Mouse (Mus musculus): ENCODE results near the gene Csnk1e. TPM values are rescaled to one million over a fixed set of nuclear protein-coding genes. Genes with fewer than 3 reads are reported as not detected.

Csnk1e gene
- 245 and 267 TPM in 2 replicates for polyA plus RNA-seq (2016; fragmentation: Nextera tagmentation; extraction: Ambion mirVana)

DNA sequence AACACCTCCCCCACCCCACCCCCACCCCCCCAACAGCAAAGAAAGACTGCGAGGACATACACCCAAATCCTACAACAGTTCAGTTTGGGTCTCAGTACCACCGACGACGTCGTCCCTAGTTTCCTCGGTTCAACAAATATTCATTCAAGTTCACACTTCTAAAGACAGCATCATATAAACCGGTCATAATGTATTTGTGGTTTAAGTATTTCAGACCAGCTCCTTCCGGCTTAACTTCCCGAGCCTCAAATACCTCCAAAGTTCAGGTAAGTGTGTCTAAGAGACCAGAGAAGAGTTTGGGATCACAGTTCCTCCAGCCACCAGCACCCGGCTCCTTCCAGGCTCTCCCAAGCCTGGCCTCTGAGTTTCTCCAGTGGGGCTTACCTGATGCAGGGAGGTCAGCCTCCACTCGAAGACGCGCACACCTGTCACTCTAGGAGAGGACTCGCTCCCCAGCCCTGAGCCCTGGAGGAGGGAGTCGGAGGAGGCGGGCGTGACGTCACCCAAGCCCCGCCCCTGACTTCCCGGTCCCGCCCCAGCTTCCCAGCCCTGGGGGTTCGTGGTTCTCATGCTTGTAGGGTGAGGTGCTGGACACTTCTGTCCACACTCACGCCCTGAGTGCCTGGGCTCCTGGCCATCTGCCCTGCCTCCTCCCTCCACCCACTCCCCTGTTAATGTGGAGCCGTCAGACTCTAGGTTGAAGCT is at the start of gene Csnk1e:
Csnk1e (minus strand) TSS at position 461 of the 705 bp plus-strand sequence.
- Histone ChIP-seq H3K4me1 (peaks cover 7% of the 10 kb centered on the region), H3K27ac (no peak within 1 kb of the TSS), H3K4me2 (peak within 1 kb of the TSS; percentile 62), H3K9ac (no peak within 1 kb of the TSS), H3K27me3 (peaks cover 16% of the 10 kb centered on the region), H3K9me3 (peaks cover 3% of the 10 kb centered on the region; the same call in 1 of the 2 replicates), H3K4me3 (replicated peaks) (peak within 1 kb of the TSS; percentile 33), H3K36me3 (replicated peaks) (no peaks in the 10 kb centered on the region)
- ATAC-seq (ENCODE audit: low FRiP score) = peak; percentile 79
- WGBS = 1% methylated on average over 24 of the region's 24 CpGs

DNA sequence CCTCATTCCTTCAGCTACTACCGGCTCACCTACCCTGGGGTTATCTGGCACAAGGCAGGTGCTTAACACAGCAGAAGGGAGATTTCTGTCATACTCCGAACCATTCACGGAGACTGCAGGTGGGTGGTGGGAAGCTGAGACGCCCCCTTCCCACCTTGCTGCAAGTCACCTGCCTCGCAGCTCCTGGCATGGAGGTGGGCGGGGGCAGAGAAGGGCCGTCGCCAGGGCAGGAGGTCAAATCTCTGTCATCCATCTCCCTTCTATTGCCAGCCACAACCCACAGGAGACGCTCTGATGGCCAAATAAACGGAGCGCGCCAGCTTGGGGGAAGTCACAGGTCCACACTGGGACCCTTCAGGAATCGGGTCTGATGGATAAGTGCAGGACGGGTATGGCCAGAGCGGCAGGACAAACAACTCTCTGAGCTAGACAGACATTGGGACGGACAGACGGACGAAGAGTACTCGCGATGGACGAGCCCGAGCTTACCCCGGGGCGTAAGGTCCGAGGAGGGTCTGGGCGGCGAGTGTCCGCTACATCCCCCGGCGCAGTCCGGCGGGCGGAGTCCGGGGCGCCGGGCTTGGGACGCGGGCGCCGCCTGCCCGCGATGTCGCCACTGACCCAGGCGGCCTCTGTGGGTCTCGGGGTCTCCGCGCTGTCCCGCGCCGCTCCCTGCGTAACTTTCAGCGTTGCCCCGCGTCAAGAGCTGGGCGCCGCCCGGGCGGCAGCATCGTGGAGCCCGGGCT is 49.5 kb upstream of the Csnk1e start, which contains the start of gene Kcnj4:
Kcnj4 (minus strand) TSS at position 535 of the 746 bp plus-strand sequence.
- no peaks in the 10 kb centered on the region for H3K36me3 ChIP-seq (replicated peaks)
- whole genome bisulfite sequencing = 1% methylated on average over 60 of the region's 60 CpGs
- ATAC-seq (ENCODE audit: low FRiP score) = no peak
- H3K4me1 ChIP-seq = peaks cover 35% of the 10 kb centered on the region
- peak within 1 kb of the TSS; percentile 57 for H3K9ac ChIP-seq
- no peak within 1 kb of the TSS for H3K27ac ChIP-seq
- peaks cover 89% of the 10 kb centered on the region for H3K27me3 ChIP-seq
- H3K9me3 ChIP-seq = no peaks in the 10 kb centered on the region
- peak within 1 kb of the TSS; percentile 56 for H3K4me3 ChIP-seq (replicated peaks)
- H3K4me2 ChIP-seq = peak within 1 kb of the TSS; percentile 100

DNA sequence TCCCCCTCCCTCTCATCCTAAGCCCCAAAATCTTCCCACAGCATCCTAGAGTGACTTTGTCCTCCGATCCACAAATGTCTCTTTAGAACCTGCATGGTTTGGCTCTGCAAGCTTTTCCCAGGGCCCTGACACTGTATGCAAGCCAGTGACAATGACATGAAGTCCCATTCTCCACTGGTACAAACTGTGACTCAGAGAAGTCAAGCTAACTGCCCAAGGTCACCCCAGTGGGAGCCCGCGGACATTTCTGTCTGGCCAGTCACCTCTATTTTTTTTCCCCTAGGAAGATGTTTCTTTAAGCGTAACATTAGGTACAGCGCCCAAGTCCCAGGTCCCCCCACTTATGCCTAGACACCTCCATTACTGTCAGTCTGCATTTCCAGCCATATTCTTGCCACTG is 48.1 kb upstream of the Csnk1e start:
- no peaks in the 10 kb centered on the region for H3K9me3 ChIP-seq
- H3K4me2 ChIP-seq = no peak overlapping the region
- WGBS = 77% methylated on average over 5 of the region's 5 CpGs

DNA sequence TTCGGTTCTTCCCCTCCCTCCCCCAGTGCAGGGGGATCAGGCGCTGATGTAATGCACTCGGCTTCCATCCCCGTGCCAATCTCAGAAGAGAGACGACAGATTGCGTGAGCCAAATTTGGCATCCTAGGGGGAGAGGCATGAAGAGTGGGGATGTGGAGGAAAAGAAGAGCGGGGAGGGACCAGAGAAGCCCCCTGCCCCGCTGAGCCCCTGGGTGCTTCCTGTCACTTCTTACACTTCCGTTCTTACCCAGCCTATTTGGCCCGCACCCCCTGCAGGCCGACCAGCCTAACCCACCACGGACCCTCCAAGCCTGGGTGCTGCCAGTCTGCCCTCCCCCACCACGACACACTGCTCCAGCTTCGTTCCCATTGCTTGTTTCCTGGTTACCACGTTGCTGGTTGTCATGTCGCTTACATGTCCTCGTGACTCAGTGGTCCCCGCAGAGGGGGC is 47.5 kb upstream of the Csnk1e start:
- Histone ChIP-seq H3K9ac (no peak overlapping the region), H3K4me2 (no peak overlapping the region), H3K27ac (no peak overlapping the region), H3K4me3 (replicated peaks) (no peak overlapping the region), H3K27me3 (peaks cover 84% of the 10 kb centered on the region), H3K36me3 (replicated peaks) (no peaks in the 10 kb centered on the region), H3K4me1 (peaks cover 34% of the 10 kb centered on the region), H3K9me3 (no peaks in the 10 kb centered on the region)
- ATAC-seq (ENCODE audit: low FRiP score) = no peak
- WGBS = 20% methylated on average over 18 of the region's 18 CpGs

More for the DNA sequence above, 48.1 kb upstream of the Csnk1e start:
- no peak overlapping the region for H3K9ac ChIP-seq
- H3K36me3 ChIP-seq (replicated peaks) = no peaks in the 10 kb centered on the region
- peaks cover 34% of the 10 kb centered on the region for H3K4me1 ChIP-seq
- ATAC-seq (ENCODE audit: low FRiP score) = no peak
- no peak overlapping the region for H3K4me3 ChIP-seq (replicated peaks)
- H3K27me3 ChIP-seq = peaks cover 87% of the 10 kb centered on the region
- H3K27ac ChIP-seq = no peak overlapping the region

DNA sequence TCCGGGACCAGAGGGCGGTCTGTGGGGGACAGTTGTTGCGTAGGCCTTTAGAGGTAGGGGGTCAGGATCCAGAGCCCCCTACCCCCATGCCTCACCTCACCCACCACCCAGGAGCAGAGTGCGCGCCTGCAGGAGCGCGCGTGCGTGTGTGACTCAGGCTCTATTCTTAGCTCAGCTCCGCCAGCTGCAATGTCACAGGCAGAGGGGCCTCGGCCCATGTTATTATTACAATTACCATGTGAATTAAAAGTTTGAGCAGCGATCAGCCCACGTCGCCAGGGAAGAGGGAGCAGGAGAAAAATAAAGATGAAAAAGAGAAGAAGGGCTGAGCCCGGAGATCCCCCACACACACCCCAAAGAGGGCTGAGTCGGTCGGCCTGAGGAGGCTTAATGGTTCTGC is 44.7 kb upstream of the Csnk1e start:
- WGBS = 67% methylated on average over 17 of the region's 17 CpGs
- H3K4me1 ChIP-seq = peaks cover 12% of the 10 kb centered on the region
- no peak overlapping the region for H3K4me2 ChIP-seq
- H3K9me3 ChIP-seq = no peaks in the 10 kb centered on the region
- H3K27ac ChIP-seq = no peak overlapping the region
- H3K4me3 ChIP-seq (replicated peaks) = no peak overlapping the region
- ATAC-seq (ENCODE audit: low FRiP score) = no peak
- no peaks in the 10 kb centered on the region for H3K36me3 ChIP-seq (replicated peaks)
- no peak overlapping the region for H3K9ac ChIP-seq
- H3K27me3 ChIP-seq = peaks cover 57% of the 10 kb centered on the region

DNA sequence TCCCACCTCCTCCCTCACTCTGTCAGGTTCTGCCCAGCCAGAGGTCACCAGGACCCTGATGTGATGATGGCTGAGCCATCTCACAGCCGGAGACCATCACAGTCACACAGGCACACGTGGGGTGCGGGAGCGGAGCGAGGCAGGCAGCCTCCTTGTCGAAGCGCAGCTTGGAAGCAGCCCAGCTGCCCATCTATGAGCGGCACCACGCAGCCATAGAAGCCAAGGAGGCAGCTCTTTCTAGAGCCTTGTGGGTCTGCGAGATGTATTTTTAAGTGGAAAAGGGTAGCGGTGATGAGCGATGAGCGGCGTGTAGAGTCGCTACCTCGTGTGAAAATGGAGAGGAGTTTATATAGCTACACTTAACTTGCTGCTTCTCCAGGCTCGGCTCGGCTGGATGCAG is 38.2 kb upstream of the Csnk1e start:
- H3K36me3 ChIP-seq (replicated peaks) = no peaks in the 10 kb centered on the region

DNA sequence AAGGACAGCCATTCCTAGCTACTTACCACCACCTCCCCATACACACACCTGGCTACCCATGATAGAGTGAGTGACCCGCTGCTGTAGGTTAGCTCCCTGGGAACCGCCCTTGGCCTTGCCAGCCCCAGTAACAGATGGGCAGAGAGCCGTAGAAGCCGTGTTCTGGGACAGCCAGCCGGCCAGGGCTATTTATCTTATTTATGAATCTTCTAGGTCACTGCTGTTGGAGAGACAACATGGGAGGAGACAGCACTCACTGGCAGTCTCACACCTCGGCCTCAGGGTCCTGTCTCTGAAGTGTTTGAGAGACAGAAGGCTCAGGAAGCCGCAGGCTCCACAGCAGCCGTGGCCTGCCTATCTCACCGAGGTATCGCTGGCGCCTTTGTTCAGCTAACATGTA is 34.1 kb upstream of the Csnk1e start:
- H3K4me1 ChIP-seq = no peaks in the 10 kb centered on the region
- H3K27ac ChIP-seq = no peak overlapping the region
- ATAC-seq (ENCODE audit: low FRiP score) = no peak
- H3K36me3 ChIP-seq (replicated peaks) = no peaks in the 10 kb centered on the region
- H3K4me2 ChIP-seq = no peak overlapping the region
- 79% methylated on average over 11 of the region's 11 CpGs for WGBS
- no peak overlapping the region for H3K4me3 ChIP-seq (replicated peaks)
- H3K27me3 ChIP-seq = peaks cover 29% of the 10 kb centered on the region
- 0 out of 2 replicates have a peak, but pooled peaks cover 3% of the 10 kb centered on the region for H3K9me3 ChIP-seq
- no peak overlapping the region for H3K9ac ChIP-seq

More for the DNA sequence above, 38.2 kb upstream of the Csnk1e start:
- Histone ChIP-seq H3K9me3 (no peaks in the 10 kb centered on the region), H3K4me3 (replicated peaks) (no peak overlapping the region), H3K4me2 (no peak overlapping the region), H3K27me3 (peaks cover 35% of the 10 kb centered on the region), H3K27ac (no peak overlapping the region), H3K4me1 (no peaks in the 10 kb centered on the region), H3K9ac (no peak overlapping the region)
- no peak for ATAC-seq (ENCODE audit: low FRiP score)
- WGBS = 60% methylated on average over 18 of the region's 18 CpGs

DNA sequence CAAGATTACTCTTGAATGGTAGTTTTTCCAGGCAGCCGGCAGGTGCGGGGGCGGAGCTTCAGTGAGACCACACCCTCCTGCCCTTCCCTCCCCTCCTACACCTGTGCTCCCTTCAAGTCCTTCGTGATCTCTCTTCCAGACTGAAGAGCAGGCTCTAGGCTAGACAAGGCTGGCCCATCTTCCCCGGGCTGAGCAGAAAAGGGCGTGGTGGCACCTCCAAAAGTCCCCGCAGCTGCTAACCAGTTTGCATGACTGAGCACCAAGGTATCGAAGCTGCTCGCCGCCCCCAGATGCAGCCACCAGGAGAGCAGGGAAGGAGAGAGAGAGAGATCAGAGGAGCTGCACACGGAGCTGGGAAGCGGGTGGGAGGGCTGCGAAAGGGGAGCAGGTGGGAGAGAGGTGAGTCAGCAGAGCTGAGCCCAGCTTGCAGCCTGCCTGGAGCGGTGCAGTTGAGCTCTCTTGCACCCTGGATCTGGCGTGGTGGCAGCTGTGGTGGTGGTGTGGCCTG is 25.9 kb upstream of the Csnk1e start:
- WGBS = 11% methylated on average over 15 of the region's 15 CpGs
- Histone ChIP-seq H3K4me3 (replicated peaks) (no peak overlapping the region), H3K4me1 (peaks cover 4% of the 10 kb centered on the region), H3K27ac (no peak overlapping the region), H3K9ac (peak overlapping the region; percentile 7; the same call in 1 of the 2 replicates), H3K36me3 (replicated peaks) (no peaks in the 10 kb centered on the region), H3K4me2 (no peak overlapping the region), H3K27me3 (peaks cover 20% of the 10 kb centered on the region; the same call in 1 of the 2 replicates), H3K9me3 (0 out of 2 replicates have a peak, but pooled peaks cover 3% of the 10 kb centered on the region)
- no peak for ATAC-seq (ENCODE audit: low FRiP score)

DNA sequence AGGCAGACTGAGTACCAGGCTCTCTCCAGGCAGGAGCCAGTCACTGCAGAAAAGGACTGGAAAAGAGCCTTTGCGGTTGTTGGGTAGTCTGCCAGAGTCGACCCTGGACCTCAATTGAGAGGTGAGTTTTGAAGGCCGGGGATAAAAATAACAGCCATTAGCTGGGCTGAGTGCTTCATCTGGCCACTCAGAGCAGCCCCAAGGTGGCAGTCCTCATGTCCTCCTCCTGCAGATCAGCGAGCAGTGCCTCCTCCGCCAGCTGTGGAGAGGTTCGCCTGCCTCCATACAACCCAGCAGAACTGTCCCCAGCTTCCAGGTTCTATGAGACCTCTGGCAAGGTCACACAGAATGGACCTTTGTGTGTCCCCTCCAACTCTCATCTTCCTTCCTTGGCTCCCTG is 21.9 kb upstream of the Csnk1e start:
- no peak for ATAC-seq (ENCODE audit: low FRiP score)
- 65% methylated on average over 6 of the region's 6 CpGs for WGBS

DNA sequence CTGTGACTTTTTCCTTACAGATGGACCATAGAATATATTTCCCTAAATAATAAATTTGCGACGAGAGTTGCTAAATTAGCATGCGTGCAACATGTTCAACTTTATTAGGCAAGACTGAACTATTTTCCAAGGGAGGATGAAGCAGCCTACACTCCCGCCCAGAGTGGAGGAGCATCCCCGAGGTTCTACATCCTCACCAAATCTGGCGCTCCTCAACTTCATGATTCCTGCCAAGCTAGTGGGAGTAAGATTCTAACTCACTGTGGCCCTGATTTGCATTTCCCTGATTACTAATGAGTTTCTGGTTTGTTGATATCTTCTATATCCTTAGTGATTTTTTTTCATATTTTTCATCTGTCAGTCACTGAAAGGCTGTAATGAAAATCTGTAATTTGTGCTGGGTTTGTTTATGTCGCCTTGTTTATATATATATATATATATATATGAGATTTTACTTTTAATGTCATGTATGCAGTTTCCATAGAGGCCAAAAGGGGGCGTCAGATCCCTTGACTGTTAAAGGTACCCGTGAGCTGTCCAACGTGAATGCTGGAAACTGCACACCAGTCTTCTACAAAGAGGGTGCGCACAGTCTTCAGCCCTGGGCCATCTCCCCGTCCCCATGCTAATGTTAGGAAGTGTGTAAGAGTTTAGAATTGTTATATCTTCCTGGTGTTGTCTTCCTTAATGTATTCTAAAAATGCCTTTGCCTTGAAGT is 18.4 kb upstream of the Csnk1e start:
- Histone ChIP-seq H3K4me1 (peaks cover 15% of the 10 kb centered on the region), H3K4me2 (no peak overlapping the region), H3K9ac (no peak overlapping the region), H3K36me3 (replicated peaks) (no peaks in the 10 kb centered on the region), H3K9me3 (0 out of 2 replicates have a peak, but pooled peaks cover 2% of the 10 kb centered on the region), H3K27me3 (0 out of 2 replicates have a peak, but pooled peaks cover 4% of the 10 kb centered on the region), H3K27ac (no peak overlapping the region), H3K4me3 (replicated peaks) (no peak overlapping the region)
- no peak for ATAC-seq (ENCODE audit: low FRiP score)
- 57% methylated on average over 12 of the region's 12 CpGs for WGBS

More for the DNA sequence above, 21.9 kb upstream of the Csnk1e start:
- H3K36me3 ChIP-seq (replicated peaks) = no peaks in the 10 kb centered on the region
- H3K4me3 ChIP-seq (replicated peaks) = no peak overlapping the region
- no peak overlapping the region for H3K4me2 ChIP-seq
- peaks cover 4% of the 10 kb centered on the region for H3K4me1 ChIP-seq
- H3K9me3 ChIP-seq = 0 out of 2 replicates have a peak, but pooled peaks cover 2% of the 10 kb centered on the region
- H3K9ac ChIP-seq = no peak overlapping the region
- no peak overlapping the region for H3K27ac ChIP-seq
- peaks cover 20% of the 10 kb centered on the region; the same call in 1 of the 2 replicates for H3K27me3 ChIP-seq

DNA sequence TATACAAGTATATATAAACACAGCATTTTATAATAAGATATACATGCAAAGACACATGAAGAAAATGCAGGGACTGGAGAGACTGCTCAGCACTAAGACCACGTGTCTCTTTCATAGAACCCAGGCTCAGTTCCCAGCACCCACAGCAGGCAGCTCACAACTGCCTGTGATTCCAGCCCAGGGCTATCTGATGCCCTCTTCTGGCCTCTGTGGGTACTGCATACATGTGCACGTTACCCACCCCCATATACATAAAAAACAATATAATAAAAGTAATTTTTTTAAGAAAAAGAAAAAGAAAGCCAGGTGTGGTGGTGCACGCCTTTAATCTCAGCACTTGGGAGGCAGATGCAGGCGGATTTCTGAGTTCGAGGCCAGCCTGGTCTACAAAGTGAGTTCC is 17.7 kb upstream of the Csnk1e start:
- Histone ChIP-seq H3K4me3 (replicated peaks) (no peak overlapping the region), H3K4me2 (no peak overlapping the region), H3K27ac (no peak overlapping the region), H3K27me3 (0 out of 2 replicates have a peak, but pooled peaks cover 2% of the 10 kb centered on the region), H3K36me3 (replicated peaks) (no peaks in the 10 kb centered on the region), H3K9me3 (0 out of 2 replicates have a peak, but pooled peaks cover 2% of the 10 kb centered on the region), H3K9ac (no peak overlapping the region), H3K4me1 (peaks cover 15% of the 10 kb centered on the region)
- ATAC-seq (ENCODE audit: low FRiP score) = no peak
- 82% methylated on average over 5 of the region's 5 CpGs for WGBS

Measured in forebrain, embryonic 12.5 days (tissue).